Mouse (Mus musculus): ENCODE measurements around the gene Klhl8.
A peak's percentile ranks its signal among the peaks of the same experiment; 100 is the strongest.

The Klhl8 gene

GRCm38 (mm10) chr5:103914335-103915226, 3.5 kb upstream of the Klhl8 start:
- peak; percentile 40 for DNase-seq (ENCODE audit: low read depth)

GRCm38 (mm10) chr5:103913150-103913549, 2.1 kb upstream of the Klhl8 start:
- no peak for DNase-seq (ENCODE audit: low read depth)

DNA sequence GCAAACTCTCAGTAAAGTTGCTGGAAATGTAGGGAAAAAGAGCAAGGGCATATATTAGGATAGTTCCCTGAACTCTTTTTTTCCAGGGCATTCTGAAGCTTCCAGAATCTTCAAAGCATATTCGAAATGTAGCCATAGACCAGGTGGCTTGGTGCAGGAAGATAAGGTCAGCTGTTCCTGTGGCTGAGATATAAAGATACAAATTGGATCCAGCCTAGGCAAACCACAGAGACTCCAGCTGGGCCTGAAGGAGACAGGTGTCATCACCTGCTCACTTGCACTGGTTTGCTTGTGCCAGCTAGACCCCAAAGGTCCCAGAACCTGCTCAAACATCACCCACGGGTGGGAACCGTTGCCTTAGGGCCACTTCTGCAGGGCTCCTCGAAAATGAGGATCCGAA, 496 bp upstream of the Klhl8 start:
- DNase-seq (ENCODE audit: low read depth), result no peak

- DNase-seq (ENCODE audit: low read depth), result no peak
These were observed 903 bp downstream of the Klhl8 start for GRCm38 (mm10) chr5:103910156-103910555.

- DNase-seq (ENCODE audit: low read depth), result no peak
These were observed 1.6 kb downstream of the Klhl8 start for GRCm38 (mm10) chr5:103909466-103909865.

GRCm38 (mm10) chr5:103908851-103909250, 2.2 kb downstream of the Klhl8 start:
- no peak for DNase-seq (ENCODE audit: low read depth)

- no peak for DNase-seq (ENCODE audit: low read depth)
These were observed 3.2 kb downstream of the Klhl8 start for GRCm38 (mm10) chr5:103907844-103908243.

DNA sequence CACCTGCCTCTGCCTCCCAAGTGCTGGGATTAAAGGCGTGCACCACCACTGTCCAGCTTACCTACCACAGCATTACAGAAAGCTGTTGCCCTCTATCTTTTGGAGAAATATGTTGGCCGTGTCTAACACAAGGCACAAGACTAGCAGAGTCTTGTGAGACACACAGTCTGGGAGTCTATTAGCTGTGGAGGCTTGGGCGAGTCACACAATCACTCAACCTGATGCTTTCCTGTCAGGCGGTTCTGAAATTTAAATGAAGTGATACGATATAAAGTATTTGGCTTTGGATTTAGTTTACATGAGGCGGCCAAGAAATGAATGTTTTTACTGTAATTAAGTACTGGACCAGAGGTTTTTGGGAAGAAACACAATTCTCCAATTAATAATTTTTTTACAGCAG, 4.9 kb downstream of the Klhl8 start:
- no peak for DNase-seq (ENCODE audit: low read depth)

DNA sequence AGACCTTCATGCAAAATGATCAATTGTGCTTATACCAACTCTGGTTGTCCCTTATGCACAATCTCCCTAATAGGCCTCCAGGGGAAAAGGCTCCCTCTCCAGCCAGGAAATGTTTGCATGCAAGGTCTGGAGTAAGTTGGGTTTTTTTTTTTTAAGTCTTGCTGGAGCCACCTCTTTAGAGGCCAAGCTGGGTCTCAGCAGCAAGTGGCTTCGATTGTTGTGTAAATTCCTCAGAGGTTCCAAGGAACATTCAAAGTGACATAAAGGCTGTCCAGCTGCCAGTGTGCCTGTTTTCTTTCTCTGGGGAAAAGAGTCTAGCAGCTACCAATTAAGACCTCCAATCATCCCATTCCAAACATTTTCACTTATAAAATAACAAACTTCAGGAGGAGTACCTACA, 12.7 kb downstream of the Klhl8 start:
- DNase-seq (ENCODE audit: low read depth), result no peak

- no peak for DNase-seq (ENCODE audit: low read depth)
These were observed 21.3 kb downstream of the Klhl8 start for GRCm38 (mm10) chr5:103889766-103890165.

GRCm38 (mm10) chr5:103863759-103864158, 47.3 kb downstream of the Klhl8 start:
- no peak for DNase-seq (ENCODE audit: low read depth)

DNA sequence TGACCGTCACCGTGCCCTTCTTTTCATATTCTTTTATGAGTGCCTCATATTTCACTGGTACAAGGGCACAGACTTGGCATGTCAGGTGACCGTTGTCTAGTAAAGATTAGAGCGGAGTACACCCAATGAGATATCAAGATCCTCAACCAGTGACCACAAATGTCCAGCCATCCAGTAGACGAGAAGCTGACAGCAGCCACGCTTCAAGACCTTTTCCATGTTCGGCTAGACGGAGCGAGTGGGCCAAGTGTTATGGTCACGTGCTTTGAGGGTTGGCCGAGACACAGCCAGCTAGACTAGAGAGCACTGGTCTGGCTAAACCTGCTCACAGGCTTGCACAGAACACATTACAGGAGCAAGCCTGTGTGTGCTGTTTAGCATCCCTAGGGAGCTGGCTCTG, 50.4 kb downstream of the Klhl8 start:
- no peak for DNase-seq (ENCODE audit: low read depth)

GRCm38 (mm10) chr5:103857151-103857550, 53.9 kb downstream of the Klhl8 start:
- DNase-seq (ENCODE audit: low read depth), result no peak

DNA sequence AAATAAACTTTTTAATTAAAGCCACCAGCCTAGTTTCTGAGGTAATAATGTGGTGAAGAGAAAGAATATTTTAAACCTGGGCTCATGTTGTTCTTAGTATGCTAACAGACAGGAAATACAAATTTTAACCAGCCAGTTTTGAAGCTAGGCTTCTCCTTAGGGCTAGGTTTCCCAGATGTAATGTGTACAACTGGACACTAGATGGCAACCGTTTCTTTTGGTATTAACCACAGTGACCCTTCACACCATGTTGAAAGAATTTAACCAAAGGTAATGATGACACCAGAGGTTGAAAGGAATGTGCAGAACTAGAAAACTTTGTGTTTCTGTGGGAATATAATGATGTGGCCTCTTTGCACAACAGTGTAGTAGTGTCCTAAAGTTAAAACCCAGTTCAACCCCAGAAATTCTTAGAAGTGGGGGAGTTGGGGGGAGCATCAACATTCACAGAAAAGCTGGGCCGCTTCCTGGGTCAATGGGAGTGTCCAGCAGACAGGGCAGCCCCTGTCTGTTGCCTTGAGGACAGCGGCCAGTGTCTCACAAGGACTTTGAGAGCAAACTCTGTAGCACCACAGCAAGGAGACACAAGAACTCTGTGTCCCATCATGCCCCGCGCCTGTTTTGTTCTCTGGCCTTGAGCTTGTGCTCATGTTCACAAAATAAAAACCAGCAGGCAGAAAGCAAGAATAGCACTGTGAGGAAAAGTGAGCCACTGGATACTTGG, 54.6 kb downstream of the Klhl8 start:
- peak; percentile 57 for DNase-seq (ENCODE audit: low read depth)

- no peak for DNase-seq (ENCODE audit: low read depth)
These were observed 55.4 kb downstream of the Klhl8 start for GRCm38 (mm10) chr5:103855483-103856211.

GRCm38 (mm10) chr5:103854807-103855194, 56.3 kb downstream of the Klhl8 start:
- no peak for DNase-seq (ENCODE audit: low read depth)

DNA sequence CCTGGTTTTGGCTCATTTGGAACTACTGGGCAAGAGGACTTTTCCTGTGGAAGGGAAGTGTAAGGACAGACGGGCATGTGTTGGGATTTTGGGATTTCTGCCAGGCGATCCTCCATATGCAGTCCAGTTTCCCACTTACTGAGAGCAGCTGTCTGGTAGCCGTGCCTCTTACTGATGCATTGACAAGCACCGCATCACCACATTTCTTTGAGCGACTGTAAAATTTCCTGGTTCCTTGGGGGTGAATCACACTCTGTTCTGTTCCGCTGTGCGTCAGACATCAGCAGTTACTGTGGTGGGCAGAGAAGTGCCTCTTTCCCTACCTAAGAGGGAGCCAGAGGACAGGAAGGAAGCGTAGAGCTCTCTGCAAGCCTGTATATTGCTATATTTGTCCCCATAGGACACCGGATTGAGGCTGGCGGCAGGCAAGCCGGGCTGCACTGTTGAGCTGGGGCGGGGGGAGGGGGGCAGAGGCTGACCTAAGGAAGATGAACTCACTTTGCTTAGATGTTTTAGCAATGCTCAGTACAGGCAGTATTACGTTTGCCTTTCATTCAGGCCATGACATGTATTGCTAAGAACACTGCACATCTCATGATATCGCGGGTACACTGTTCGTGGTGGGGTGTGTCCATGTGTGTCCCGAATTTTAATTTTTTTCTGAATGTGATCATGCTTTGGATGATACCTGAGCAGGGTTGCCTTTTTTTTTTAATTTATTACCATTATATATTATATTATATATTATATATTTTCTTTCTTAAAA, 56.8 kb downstream of the Klhl8 start:
- DNase-seq (ENCODE audit: low read depth), result no peak

GRCm38 (mm10) chr5:103852756-103853549, 58.1 kb downstream of the Klhl8 start:
- no peak for DNase-seq (ENCODE audit: low read depth)

DNA sequence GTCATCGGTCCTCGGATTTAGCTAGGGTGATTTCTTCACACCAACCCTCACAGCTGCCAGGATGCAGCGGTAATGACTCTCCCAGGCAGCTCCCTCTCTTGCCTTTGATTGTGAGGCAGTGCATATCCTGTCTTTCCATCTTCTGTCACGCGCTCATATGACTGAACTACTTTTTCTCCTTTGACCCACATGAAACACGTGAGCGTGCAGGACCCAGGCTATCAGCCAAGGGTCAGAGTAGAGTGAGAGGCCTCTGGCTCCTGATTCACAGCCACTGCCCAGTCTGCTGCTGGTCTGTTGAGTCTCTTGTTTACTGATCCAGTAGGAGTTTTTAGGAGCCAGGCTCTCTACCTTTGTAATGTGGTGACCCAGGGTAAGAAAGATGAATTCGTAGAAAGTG, 62.5 kb downstream of the Klhl8 start:
- no peak for DNase-seq (ENCODE audit: low read depth)

GRCm38 (mm10) chr5:103846609-103847008, 64.5 kb downstream of the Klhl8 start:
- DNase-seq (ENCODE audit: low read depth), result no peak

DNA sequence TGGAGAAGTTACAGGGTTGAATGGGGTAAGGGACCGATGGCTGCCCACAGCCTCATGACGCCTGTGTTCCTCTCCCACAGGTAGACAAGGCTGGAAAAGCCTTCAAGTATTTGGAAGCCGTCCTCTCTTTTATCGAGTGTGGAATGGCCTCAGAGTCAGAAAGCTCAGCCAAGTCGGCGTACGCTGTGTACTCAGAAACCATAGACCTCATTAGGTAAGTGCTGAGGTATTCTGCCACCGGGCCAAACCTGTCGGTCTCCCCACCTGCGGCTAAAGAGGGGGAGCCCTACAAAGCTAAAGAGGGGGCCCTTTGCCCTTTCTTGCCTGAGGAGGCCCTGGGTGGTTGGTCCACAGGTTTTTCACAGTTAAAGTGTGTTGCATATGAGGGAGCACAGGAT, 64.9 kb downstream of the Klhl8 start:
- DNase-seq (ENCODE audit: low read depth), result no peak
